Mouse (Mus musculus): Measurements from ENCODE around the gene Rtn3. TPM values are rescaled to one million over a fixed set of nuclear protein-coding genes. Genes with fewer than 3 reads are reported as not detected.
"Not testable (repeated sequence)": the region's sequence is repeated elsewhere in the genome, so short reads cannot be mapped to it uniquely, and the experiment has no call there.

The Rtn3 gene
- total RNA-seq, 2 experiments from 2014 or later, result 99.1 to 107 TPM

DNA sequence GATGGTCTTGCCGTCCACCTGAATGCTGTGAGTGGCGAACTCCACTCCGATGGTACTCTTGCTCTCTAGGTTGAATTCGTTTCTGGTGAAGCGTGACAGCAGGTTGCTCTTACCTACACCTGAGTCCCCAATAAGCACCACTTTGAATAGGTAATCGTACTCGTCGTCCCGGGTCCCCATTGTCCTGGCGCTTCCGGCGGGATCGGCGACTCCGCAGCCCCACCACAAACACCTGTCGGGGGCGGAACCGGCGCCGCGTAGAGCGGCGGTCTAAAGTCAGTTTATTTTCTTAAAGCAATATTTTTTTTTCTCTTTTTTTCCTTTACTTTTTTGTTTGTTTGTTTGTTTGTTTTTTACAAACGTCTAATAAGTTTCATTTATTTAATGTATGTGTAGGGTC, 84.2 kb downstream of the Rtn3 start:
- DNase-seq; intact Hi-C loops (cut with DNase I): not testable (repeated sequence)

DNA sequence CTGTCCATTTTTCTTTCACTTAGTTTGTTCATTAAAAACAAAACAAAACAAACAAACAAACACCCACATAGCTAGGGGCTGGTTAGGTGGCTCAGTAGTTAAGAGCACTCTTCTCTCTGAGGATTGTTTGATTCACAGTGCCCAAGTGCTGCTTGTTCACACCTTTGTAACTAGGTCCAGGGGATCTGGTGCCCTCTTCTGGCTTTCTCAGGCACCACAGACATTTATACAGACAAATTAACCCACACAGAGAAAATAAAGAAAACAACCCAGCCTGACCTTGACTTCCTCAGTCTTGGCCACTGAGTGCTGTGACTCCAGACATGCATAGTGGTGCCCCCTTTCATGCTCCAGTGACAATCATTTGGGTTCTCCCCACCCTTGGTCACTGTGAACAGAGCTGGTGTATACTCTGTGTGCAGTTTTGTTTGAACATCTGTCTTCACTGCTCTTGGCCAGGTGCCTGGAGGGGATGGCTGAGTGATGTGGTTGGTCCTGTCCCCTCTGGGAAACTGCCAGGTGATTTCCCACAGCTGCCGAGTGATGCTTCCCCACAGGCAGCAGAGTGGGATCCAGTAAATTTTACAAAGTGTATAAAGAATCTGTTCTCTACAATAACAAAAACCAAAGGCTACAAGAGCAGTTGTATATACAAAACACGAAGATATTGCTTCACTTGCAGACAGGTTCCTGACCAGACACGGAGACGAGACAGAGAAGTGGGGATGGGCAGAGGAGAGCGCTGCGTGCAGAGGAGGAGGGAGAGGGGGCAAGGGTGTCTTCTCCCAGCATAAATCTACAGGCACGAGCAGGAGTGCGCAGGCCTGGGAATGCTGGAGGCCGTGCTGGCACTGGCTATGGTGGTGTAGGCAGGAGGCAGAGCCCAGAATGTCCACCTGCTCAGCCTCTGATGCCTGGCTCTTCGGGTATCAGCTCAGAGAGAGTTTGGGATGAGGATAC, 85.9 kb downstream of the Rtn3 start:
- intact Hi-C loops (cut with DNase I), result not testable (repeated sequence)
- DNase-seq, result peak; percentile 47 to 68

- intact Hi-C loops (cut with DNase I), result no loop called here
- DNase-seq, result no peak
Measured at GRCm38 (mm10) chr19:7388488-7388887, 94.6 kb downstream of the Rtn3 start.

GRCm38 (mm10) chr19:7386042-7386441, 97.0 kb downstream of the Rtn3 start:
- DNase-seq, result no peak
- intact Hi-C loops (cut with DNase I), result no loop called here

GRCm38 (mm10) chr19:7382903-7383865, 99.9 kb downstream of the Rtn3 start, which contains the start of gene Spindoc:
Gene Spindoc (minus strand): TSS chr19:7382994.
- intact Hi-C loops (cut with DNase I), result loop anchor here (2.0 kb wide), 1 partner anchor 36 kb away; no protein-coding TSS in a partner anchor

GRCm38 (mm10) chr19:7382248-7382902, 100.7 kb downstream of the Rtn3 start:
- intact Hi-C loops (cut with DNase I), result loop anchor here (2.0 kb wide), 1 partner anchor 36 kb away; no protein-coding TSS in a partner anchor
- DNase-seq, result peak; percentile 78 to 81

More at GRCm38 (mm10) chr19:7382903-7383865, 99.9 kb downstream of the Rtn3 start, which contains the start of gene Spindoc:
- peak; percentile 99 to 100 for DNase-seq

GRCm38 (mm10) chr19:7381906-7382247, 101.2 kb downstream of the Rtn3 start:
- intact Hi-C loops (cut with DNase I), result loop anchor here (2.0 kb wide), 1 partner anchor 37 kb away; no protein-coding TSS in a partner anchor
- DNase-seq, result no peak

GRCm38 (mm10) chr19:7377639-7378038, 105.4 kb downstream of the Rtn3 start:
- intact Hi-C loops (cut with DNase I), result no loop called here

More at GRCm38 (mm10) chr19:7377639-7378038, 105.4 kb downstream of the Rtn3 start:
- no peak for DNase-seq

Small RNA genes within 50 kb of the gene (microRNA-seq; reads per million reads assigned to microRNA genes)
- gene Mir6991, result 0.47 to 0.70 reads per million in 2 experiments

Other genes with a start within 250 kb of the Rtn3 start
- 10 to 100 TPM; 25.5 to 28.7 TPM for gene Naa40, start 242.1 kb downstream of the Rtn3 start, total RNA-seq (2021)
- 10 to 100 TPM; 12.9 to 26.0 TPM for gene Rcor2, start 216.0 kb downstream of the Rtn3 start, total RNA-seq (2021)
- 10 to 100 TPM; 51.7 to 54.3 TPM for gene Mark2, start 141.4 kb downstream of the Rtn3 start, total RNA-seq (2021)
- 10 to 100 TPM; 27.2 to 28.5 TPM for gene Spindoc, start 100.3 kb downstream of the Rtn3 start, total RNA-seq (2021)
- 10 to 100 TPM; 25.1 to 32.8 TPM for gene 2700081O15Rik, start 65.7 kb downstream of the Rtn3 start, total RNA-seq (2021)
- 10 to 100 TPM; 33.4 to 34.8 TPM for gene Atl3, start 10.8 kb upstream of the Rtn3 start, total RNA-seq (2021)
- 10 to 100 TPM; 74.7 to 78.4 TPM for gene Pla2g16, start 74.2 kb upstream of the Rtn3 start, total RNA-seq (2021)
- 1 to 10 TPM in 1 of 2 experiments, under 1 TPM in 1; 0.79 to 1.9 TPM for gene Lgals12, start 123.9 kb upstream of the Rtn3 start, total RNA-seq (2021)
- not detected for gene Hrasls5, start 129.3 kb upstream of the Rtn3 start, total RNA-seq (2021)
- gene Slc22a19, start 228.0 kb upstream of the Rtn3 start, total RNA-seq (2021), result not detected

Data from heart, postnatal 10 days (tissue).